Mouse (Mus musculus): ENCODE data around the gene Gm12248. TPM values are rescaled to one million over a fixed set of nuclear protein-coding genes. Genes with fewer than 3 reads are reported as not detected.

Gm12248 gene
- total RNA-seq, 2 experiments from 2014 or later = not detected

DNA sequence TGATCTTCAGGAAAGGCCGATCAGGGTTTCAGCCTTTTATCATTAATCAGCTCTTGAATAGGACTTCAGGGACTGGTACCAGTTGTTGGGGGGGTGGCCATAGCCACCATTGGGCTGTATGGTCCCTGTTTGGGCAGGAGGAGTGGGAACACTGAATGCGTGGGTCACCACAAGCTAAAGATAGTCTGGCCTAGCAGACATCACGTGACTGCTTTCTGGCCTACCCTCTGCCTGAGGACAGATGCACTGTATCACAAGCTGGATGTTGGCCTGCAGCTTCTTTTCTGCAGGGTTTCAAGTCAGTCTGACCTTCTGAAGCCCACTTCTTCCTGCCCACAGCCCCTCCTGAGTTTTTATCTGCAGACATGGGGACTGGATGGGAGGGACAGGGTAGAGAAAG, 59.3 kb downstream of the Gm12248 start:
- no peak for DNase-seq

- DNase-seq = no peak
Observed at GRCm38 (mm10) chr11:58031176-58031575, 61.8 kb downstream of the Gm12248 start.

GRCm38 (mm10) chr11:58029869-58030268, 63.1 kb downstream of the Gm12248 start:
- DNase-seq = no peak

DNA sequence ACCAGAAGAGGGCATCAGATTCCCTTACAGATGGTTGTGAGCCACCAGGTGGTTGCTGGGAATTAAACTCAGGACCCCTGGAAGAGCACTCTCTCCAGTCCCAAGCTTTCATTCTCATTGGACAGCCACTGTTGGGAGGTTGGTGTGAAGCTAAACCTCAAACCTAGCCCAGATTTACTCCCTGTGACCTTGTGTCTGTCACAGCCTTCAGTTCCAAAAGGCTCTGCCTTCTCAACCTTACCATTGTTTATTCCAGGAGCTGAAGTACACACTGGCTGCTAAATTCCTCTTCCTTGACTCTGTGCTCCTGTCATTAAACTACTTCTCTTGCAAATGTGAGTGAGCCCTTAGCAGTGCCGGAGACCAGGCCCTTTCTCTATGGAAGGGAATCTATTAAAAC, 64.0 kb downstream of the Gm12248 start:
- DNase-seq = no peak

DNA sequence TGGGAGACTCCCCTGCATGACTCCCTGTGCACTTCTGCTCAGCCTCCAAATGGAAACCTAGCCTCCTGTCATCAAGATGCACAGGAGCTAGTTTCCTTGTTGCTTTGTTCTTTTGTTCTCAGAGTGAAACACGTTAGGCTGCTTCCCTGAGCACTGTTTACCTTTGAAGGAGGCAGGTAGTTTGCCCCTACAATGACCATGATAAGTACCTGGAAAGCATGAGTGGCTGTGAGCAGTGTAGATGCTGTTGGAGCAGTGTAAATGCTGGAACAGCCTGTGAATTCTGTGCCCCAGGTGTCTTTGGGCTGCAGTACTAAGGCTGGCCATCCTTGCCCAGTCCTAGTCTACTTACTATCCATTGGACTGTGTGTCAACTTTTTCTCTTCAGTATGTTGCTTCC, 66.1 kb downstream of the Gm12248 start:
- no peak for DNase-seq

- no peak for DNase-seq
Observed at GRCm38 (mm10) chr11:58026337-58026736, 66.6 kb downstream of the Gm12248 start.

DNA sequence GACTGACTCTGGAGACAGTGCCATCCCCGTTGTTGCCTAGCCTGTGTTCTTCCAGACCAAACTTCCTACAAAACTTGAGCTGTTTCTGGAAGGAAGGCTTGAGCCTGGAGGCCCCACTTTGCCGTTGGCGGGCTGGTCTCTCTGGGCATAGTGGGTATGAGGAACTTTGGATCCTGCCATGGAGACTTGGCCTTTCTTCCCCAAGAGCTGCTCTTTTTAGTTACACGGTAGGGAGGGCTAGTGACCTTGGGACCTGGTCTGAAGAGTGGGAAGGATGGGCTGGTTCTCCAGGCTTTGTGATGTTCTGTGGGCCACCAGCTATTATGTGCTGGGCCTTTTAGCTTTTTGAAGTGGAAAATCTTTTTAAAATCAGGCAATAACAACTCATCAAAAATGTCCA, 67.1 kb downstream of the Gm12248 start:
- DNase-seq = no peak

DNA sequence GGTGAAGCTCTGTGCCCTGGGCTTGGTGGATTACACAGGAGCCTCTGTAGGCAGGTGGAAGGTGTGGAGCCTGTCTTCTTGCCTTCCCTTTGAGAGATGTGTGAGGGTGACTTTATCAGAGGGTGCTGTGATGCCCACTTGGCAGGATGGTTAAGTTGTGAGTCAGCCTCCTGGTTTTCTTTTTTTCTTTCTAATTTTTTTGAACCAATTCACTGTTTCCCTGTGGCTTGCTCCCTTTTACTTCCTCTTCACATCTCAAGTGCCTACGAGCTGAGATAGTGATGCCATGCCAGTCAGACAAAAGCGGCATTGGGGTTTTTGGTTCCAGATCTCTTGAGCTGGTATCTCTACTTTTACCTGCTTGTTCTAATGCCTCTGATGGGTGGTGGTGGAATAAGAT, 68.3 kb downstream of the Gm12248 start:
- no peak for DNase-seq

DNA sequence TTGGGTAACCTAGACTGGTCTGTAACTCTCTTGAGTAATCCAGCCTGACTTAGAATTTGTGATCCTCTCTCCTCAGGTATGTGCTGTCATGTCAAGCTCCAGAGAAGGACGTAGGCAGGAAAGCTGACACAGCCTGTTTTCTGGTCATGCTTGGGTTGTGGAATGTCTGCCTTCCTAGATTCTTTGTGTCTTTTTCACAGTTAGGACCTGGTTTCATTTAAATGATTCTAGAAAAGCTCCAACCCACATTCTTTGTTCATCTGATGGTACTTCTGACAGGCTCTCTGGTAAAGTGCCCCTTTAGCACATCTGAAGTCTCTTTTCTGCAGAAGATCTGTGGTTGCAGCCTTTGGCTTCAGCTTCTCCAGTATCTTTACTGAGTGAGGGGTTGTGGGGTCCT, 68.7 kb downstream of the Gm12248 start:
- no peak for DNase-seq

DNA sequence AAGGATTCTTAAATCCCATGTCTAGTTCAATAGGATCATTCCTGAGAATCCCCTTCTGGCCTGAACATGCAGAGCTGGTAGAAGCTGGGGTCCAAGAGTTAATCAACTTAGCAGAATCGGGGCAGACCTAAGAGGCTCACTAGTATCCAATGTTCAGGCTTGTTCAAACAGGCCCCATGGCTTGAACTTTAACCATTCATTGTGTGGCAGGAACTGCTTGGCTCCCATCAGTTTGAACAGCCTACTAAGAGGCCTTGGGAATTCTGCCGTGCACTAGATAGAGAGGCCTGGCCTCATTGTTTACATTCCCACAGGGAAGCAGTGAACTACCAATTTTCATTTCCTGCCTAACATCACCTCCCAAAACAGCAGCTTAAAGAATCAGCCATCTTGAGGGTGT, 71.3 kb downstream of the Gm12248 start:
- no peak for DNase-seq

GRCm38 (mm10) chr11:58021095-58021494, 71.8 kb downstream of the Gm12248 start:
- no peak for DNase-seq

- DNase-seq = no peak
Observed at GRCm38 (mm10) chr11:58018701-58019100, 74.2 kb downstream of the Gm12248 start.

- DNase-seq = peak; percentile 40
Observed at GRCm38 (mm10) chr11:58018287-58018686, 74.6 kb downstream of the Gm12248 start.

- DNase-seq = no peak
Observed at GRCm38 (mm10) chr11:58017422-58017821, 75.5 kb downstream of the Gm12248 start.

DNA sequence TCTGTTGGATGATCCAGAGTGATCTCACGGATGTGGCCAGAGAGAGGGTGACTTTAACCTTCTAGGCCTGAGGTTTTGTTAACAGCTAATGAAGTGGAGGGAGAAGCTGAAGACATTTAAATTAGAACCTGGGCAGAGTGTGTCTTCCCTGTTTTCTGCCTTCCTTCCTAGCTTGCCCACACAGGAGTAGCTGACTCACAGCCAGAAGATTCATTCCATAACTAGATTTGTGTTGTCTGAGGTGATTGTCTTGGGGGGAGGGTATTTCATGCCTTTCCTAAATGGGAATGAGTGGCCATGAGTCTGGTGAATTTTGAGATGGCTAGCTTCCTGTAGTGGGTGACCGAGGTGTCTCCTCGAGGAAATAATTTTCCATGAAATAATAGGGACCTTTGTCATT, 76.6 kb downstream of the Gm12248 start:
- DNase-seq = no peak

DNA sequence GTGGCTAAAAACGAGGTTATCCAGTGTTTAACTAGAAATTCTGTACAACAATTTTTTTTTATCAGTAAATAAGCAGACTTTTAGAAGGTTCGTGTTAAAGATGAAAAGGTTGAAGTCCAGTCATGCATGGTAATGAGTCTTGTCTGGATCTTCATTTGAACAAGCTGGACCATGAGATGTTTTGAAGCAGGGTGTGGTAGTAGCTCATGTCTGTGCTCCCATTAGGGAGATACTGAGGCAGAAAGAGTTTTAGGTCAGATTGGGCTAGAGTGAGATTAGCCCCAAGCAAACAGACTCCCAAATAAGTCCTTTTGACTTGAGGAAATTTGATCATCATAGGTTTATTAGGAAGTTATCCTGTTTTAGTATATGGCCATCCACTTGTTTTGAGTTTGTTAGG, 77.6 kb downstream of the Gm12248 start:
- DNase-seq = no peak

DNA sequence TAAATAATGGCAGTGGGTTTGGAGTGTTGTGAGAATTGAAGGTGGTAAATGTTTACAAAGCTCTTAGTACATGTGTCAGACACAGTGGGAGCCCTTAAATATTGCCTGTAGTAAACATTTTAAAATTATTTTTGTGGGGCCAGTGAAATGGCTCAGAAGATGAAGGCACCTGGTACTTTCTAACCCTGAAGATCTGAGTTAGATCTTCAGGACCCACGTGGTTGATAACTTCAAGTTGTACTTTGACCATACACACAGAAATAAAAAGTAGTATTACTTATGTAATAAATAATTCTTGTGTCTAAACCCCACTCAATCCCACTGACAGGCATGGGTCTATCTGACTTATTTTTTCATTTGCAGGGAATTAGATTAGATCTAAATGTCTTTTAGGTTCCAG, 78.3 kb downstream of the Gm12248 start:
- no peak for DNase-seq

Other genes starting within 250 kb of the Gm12248 start
- gene Larp1, start 84.1 kb downstream of the Gm12248 start, total RNA-seq (2021) = 10 to 100 TPM; 78.6 to 85.0 TPM
- gene Cnot8, start 11.0 kb upstream of the Gm12248 start, total RNA-seq (2021) = 10 to 100 TPM; 42.9 to 49.3 TPM
- 10 to 100 TPM; 16.5 to 19.1 TPM for gene Gemin5, start 75.4 kb upstream of the Gm12248 start, total RNA-seq (2021)
- 10 to 100 TPM; 68.8 to 70.9 TPM for gene Mrpl22, start 78.5 kb upstream of the Gm12248 start, total RNA-seq (2021)
- gene Igtp, start 106.4 kb upstream of the Gm12248 start, total RNA-seq (2021) = 1 to 10 TPM; 7.7 to 8.4 TPM
- 1 to 10 TPM; 8.8 to 9.8 TPM for gene Irgm2, start 106.5 kb upstream of the Gm12248 start, total RNA-seq (2021)
- under 1 TPM; 0.21 to 0.36 TPM for gene 4930438A08Rik, start 181.7 kb upstream of the Gm12248 start, total RNA-seq (2021)
- 10 to 100 TPM in 1 of 2 experiments, 1 to 10 TPM in 1; 6.9 to 13.1 TPM for gene Zfp692, start 213.9 kb upstream of the Gm12248 start, total RNA-seq (2021)
- gene Zfp672, start 237.2 kb upstream of the Gm12248 start, total RNA-seq (2021) = 10 to 100 TPM; 50.9 to 60.2 TPM
- gene Sh3bp5l, start 237.6 kb upstream of the Gm12248 start, total RNA-seq (2021) = 10 to 100 TPM; 36.6 to 46.1 TPM